Mouse (Mus musculus) olfactory bulb, adult 2 months (tissue): Measurements from ENCODE around the gene Tenm4.

Experiments
- CTCF ChIP-seq: fragments of 200-500 bp; IDR thresholded peaks from 2 replicates; pipeline ENCODE4 v1.5.1; 2012; ENCODE audit warnings: low read depth, mild to moderate bottlenecking, low read length, moderate library complexity; ENCODE audit not compliant: insufficient read depth
- POLR2A ChIP-seq: fragments of 200-500 bp; IDR thresholded peaks from 2 replicates; pipeline ENCODE4 v1.6.1; 2012; ENCODE audit warnings: mild to moderate bottlenecking, low read depth, low read length, moderate library complexity; ENCODE audit not compliant: insufficient read depth

DNA sequence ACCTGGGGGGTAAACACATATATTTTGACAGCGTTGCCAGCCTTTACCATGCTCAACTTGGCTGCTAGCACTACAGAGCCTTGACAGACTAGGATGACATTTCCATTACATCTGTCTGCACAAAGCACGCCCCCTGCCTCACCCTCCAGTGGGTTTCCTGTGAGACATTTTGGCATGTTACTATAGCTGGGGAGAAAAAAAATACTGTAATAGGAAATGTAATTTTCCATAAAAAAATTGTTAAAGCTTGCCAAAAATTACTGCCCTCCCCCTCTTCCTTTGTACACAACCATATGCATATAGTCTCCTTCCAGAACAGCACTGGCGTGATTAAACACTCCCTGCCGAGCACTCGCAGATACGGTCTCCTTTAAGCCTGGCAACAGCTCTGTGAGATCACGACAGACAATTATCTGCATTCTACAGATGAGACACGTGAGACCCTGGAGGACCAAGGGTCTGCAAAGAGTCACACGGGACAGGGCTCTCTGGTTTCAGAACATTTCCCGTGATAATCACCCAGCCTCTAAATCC lies 728.1 kb downstream of the Tenm4 start:
- TF ChIP-seq CTCF (no peak), POLR2A (no peak)
